9 mouse cellular contexts compared by ENCODE assay signal in the genomic region with DNA sequence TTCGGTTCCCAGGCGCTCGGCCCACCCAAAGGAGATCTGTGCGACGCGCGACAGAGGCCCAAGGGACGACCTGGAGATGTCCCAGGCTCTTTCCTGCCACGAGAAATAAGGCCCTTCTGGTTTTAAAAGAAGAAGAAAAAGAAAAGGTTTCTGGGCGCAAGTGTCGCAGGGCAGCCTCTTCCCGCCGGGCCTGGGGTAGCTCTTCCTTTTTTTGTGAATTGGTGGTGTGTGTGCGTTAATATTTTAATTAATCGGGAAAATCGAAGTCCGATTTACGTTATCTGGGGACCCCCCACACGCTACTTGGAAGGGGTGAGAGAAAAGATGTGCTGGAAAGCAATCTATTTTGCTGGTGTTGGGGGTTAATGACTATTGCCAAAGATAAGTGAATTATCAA. TPM values are rescaled to one million over a fixed set of nuclear protein-coding genes. Genes with fewer than 3 reads are reported as not detected.
DNase-seq lines count a peak whose midpoint lies in the region; ATAC-seq and TF ChIP-seq lines count a peak whose summit lies in the region.
"Had no signal": no experiment of that assay in that cellular context is flagged by ENCODE, and none has a peak within 500 bp of the region (broad histone marks: within the 10 kb centered on the region; RNA-seq: fewer than 3 reads in every experiment).

No protein-coding gene starts in this region.

- peaks cover 95% of the 10 kb centered on the region for H3K27me3 ChIP-seq in E14TG2a.4 (ENCODE audit: insufficient read depth, low read length)
- peaks cover 99% of the 10 kb centered on the region for H3K27me3 ChIP-seq in hindbrain, embryonic 10.5 days (ENCODE audit: insufficient read depth, poor library complexity, severe bottlenecking)
- H3K27me3 ChIP-seq in limb, embryonic 15.5 days = peaks cover 81% of the 10 kb centered on the region

- WGBS in hindbrain, embryonic 10.5 days = under 1% methylated on average over 19 of the region's 19 CpGs
- WGBS in limb, embryonic 15.5 days = 12% methylated on average over 19 of the region's 19 CpGs

- peak overlapping the region; percentile 92 for H3K4me3 ChIP-seq in gastrocnemius, adult 2 months
- peak overlapping the region; percentile 74 for H3K4me3 ChIP-seq in E14TG2a.4 (replicated peaks; ENCODE audit: low read length)
- H3K4me3 ChIP-seq in hindbrain, embryonic 10.5 days = peak overlapping the region; percentile 79
- H3K4me3 ChIP-seq in limb, embryonic 15.5 days = peak overlapping the region; percentile 69

- H3K4me2 ChIP-seq in limb, embryonic 15.5 days = peak overlapping the region; percentile 86

- ATAC-seq in limb, embryonic 15.5 days (ENCODE audit: insufficient number of reproducible peaks, low FRiP score, low TSS enrichment, low read depth) = no peak

- no peak for TF ChIP-seq CTCF in gastrocnemius, adult 2 months (IDR thresholded peaks at IDR 0.05)
- TF ChIP-seq CTCF in E14TG2a.4 (conservative IDR thresholded peaks at IDR 0.05; ENCODE audit: low read length) = no peak

- no peak for DNase-seq in gastrocnemius, adult 2 months
- DNase-seq in gastrocnemius, adult 18-20 months (ENCODE audit: low spot score) = no peak
- no peak for DNase-seq in hindbrain, embryonic 10.5 days (ENCODE audit: low spot score)
- no peak for DNase-seq in left cerebral cortex, adult 11 months (ENCODE audit: low spot score)
- no peak for DNase-seq in testis, postnatal 10 days (ENCODE audit: low spot score)
- DNase-seq in right cerebral cortex, adult 18-20 months = no peak

- no peaks in the 10 kb centered on the region for H3K36me3 ChIP-seq in E14TG2a.4 (ENCODE audit: insufficient read depth, low read length)
- H3K36me3 ChIP-seq in hindbrain, embryonic 10.5 days = peaks cover 5% of the 10 kb centered on the region; the same call in 1 of the 2 replicates
- no peaks in the 10 kb centered on the region for H3K36me3 ChIP-seq in limb, embryonic 15.5 days

- no peaks in the 10 kb centered on the region for H3K9me3 ChIP-seq in E14TG2a.4 (ENCODE audit: low read length)
- H3K9me3 ChIP-seq in hindbrain, embryonic 10.5 days = no peaks in the 10 kb centered on the region
- H3K9me3 ChIP-seq in limb, embryonic 15.5 days = no peaks in the 10 kb centered on the region

- intact Hi-C loops in gastrocnemius, adult 2 months (cut with DNase I) = loop anchor here (10.0 kb wide), 1 partner anchor 241 kb away; no protein-coding TSS in a partner anchor

- peaks cover 57% of the 10 kb centered on the region for H3K4me1 ChIP-seq in E14TG2a.4 (replicated peaks; ENCODE audit: low read depth, low read length)
- peaks cover 90% of the 10 kb centered on the region for H3K4me1 ChIP-seq in hindbrain, embryonic 10.5 days (replicated peaks)
- H3K4me1 ChIP-seq in limb, embryonic 15.5 days = peaks cover 63% of the 10 kb centered on the region

- H3K9ac ChIP-seq in limb, embryonic 15.5 days = peak overlapping the region; percentile 48

- H3K27ac ChIP-seq in gastrocnemius, adult 2 months = peak overlapping the region; percentile 82
- peak overlapping the region; percentile 89 for H3K27ac ChIP-seq in hindbrain, embryonic 10.5 days
- H3K27ac ChIP-seq in limb, embryonic 15.5 days = peak overlapping the region; percentile 81
- H3K27ac ChIP-seq: macrophage had no signal

RNA-seq across cellular contexts. Expression of a gene that starts 1.3 kb away (rescaled TPM):
- 1 to 10 TPM; 7.2 to 7.7 TPM for total RNA-seq in gastrocnemius, adult 2 months (2021)
- total RNA-seq in gastrocnemius, adult 18-20 months (2021) = 1 to 10 TPM; 6.2 to 7.2 TPM
- 5.7 and 7.4 TPM in 2 replicates for polyA plus RNA-seq in hindbrain, embryonic 10.5 days (2016; fragmentation: Nextera tagmentation; extraction: Ambion mirVana)
- 4.7 and 8.1 TPM in 2 replicates for polyA plus RNA-seq in limb, embryonic 15.5 days (2015; fragmentation: Nextera tagmentation; extraction: Ambion mirVana)
- polyA plus RNA-seq: macrophage had no signal
